Mouse (Mus musculus) thymus, postnatal 25 days (tissue): Measurements from ENCODE around the gene Kctd12.
A peak's percentile ranks its signal among the peaks of the same experiment; 100 is the strongest.

ENCODE experiments used
- DNase-seq: peaks from one replicate; pipeline ENCODE4 v3.0.0; 2022

Kctd12 gene

DNA sequence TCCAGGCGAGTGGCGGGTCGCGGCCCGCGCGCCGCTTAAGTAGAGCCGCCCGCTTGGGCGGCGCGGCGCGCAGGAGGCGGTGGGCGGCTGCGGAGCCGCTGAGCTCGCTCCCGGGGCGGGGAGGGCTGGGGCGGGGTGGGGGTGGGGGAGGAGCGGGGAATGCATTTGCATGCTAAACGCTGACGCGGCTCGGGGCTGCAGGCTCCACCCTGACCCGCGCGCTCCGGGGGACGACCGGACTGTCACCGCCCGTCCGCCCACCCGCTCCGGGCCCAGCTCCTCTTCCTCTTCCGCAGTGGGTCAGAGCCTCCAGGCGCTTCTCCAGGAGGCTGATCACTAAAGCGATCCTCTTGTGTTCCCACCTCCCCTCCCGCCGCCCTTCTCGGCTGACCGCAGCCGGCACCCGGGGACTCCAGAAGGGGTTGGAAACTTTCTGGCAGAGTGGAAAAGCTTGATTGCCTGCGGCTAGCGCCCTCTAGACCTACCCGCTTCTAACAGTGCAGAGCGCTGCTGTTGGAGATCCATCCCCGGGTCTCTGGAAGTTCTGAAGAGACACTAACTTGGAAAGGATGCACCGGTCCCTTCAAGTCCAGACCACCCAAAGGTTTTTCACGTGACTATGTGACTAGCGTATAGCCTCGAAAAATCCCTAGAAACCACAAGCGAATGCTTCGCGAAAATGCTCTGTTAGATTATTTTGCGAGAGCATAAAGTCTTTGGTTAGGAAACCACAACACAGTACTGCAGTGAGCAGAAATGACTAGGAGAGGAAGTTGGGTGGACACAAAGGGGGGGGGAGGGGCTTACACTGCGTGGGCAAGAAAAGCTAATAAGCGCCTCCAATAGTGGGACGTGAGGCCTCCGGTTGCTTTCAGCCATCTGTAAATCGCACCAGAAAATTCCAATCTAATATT lies at the start of gene Kctd12:
Kctd12 (minus strand) TSS at position 11 of the 914 bp plus-strand sequence.
- DNase-seq, result peak; percentile 68

DNA sequence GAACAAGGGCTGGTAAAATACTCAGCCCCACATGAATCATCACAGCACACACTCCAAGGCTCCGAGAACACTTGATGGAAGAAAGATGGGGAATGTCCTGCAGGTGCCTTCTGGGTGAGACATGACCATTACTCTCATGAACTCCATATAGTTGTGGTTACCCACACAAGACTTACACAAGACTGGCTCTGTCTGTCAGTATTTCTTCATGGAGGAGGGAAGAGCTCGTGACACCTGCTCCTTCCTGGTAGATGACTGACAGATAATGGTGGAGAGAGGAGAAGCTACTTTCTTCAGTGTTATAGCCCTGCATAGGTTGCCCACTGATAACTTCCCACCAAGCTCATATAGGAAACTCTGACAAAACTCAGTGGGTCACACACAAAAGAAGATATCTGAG lies 46.8 kb upstream of the Kctd12 start:
- DNase-seq, result no peak

DNA sequence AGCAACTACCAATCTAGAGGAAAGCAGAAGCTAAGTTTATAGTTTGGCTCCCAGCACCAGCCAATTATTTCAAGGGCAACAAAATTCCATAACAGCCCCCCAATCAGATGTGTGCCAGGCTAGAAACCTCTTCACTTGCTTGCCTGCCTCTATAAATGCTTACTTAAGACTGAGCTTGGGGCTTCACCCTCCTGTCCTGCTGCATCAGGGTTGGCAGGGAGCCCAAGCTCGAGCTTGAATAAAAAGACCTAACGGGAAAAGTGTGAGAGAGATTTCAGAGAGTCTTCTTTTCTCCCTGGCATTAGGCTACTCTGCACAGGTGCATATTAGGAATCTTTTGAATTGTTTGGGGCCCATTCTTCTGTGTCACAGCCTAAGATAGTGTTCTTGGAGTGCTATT lies 37.6 kb upstream of the Kctd12 start:
- DNase-seq, result no peak

DNA sequence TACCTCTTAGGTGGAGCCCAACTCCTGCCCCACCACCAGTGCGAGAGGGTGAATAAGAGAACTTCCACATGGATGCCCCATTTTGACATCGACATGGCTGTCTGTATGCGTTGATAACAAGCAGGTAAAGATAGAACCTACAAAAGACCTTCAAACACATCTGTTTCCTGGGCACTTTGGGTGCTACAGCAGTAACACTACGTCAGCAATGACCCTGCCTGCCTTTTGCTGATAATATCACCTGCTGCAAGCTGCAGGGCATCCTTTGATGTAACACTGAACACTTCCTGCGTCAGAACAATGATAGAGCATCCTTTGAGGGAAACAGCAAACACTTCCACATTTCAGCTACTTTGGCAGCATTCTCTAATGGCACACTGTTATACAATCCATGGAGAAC lies 34.6 kb upstream of the Kctd12 start:
- DNase-seq, result no peak

DNA sequence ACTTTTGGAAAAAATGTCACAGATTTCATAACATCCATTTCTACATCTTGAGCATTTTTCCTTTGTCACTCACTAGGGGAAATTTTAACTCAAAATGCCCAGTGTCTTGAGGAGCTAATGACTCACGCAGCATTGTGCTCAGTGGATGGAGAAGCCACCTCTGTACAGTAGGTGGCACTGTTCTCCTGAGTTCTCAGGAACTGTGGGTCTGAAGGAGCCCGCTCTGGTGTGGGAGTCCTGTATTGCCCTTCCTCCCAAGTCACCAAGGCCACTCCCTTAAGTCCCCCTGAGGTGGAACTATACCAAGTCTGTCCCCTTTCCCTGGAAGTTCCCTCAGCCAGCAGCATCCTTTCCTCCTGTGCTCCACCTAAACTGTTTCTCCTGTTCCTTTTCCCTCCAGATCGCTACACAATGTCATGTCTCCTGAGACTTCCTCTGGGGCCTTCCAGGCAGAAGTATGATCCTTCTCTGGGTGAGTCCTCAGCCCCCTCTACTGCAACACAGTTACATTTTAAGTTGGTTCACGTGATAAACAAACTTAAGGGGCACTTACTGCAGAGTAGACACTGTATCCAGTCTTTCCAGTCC lies 30.2 kb upstream of the Kctd12 start:
- DNase-seq, result peak; percentile 57

DNA sequence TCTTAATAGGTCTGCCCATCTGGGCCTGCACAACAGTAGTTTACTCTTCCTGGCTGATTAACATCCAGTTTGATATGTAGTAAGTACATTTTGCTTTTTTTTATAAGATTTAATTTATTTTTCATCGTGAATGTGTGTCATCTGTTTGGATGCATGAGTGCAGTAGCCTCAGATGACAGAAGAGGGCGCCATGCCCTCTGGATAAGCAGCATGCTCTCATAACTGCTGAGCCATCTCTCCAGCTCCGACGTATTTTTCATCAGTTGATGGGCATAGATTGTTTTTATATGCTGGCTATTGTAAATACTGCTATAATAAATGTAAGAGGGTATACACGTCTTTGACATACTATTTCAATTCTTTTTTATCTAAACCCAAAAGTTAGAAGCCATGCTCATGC lies 29.3 kb upstream of the Kctd12 start:
- DNase-seq, result peak; percentile 30

DNA sequence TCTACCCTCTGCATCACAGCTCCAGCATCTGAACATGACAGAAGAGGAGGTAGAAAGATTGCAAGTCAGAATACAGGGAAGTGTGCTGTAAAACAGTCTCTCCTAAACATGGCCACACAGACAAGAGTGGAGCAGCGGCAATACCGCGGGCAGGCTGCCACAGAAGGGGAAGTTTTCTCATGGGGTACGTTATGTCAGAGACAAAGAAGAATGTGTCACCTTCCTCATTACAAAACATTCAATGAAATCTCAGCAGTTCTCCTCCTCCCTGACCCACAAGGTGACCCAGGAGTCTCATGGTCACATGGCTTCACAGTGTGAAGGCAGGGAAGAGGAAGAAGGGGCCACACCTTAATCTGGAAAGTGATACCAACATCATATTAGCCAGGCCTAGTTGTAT lies 25.3 kb upstream of the Kctd12 start:
- DNase-seq, result no peak

DNA sequence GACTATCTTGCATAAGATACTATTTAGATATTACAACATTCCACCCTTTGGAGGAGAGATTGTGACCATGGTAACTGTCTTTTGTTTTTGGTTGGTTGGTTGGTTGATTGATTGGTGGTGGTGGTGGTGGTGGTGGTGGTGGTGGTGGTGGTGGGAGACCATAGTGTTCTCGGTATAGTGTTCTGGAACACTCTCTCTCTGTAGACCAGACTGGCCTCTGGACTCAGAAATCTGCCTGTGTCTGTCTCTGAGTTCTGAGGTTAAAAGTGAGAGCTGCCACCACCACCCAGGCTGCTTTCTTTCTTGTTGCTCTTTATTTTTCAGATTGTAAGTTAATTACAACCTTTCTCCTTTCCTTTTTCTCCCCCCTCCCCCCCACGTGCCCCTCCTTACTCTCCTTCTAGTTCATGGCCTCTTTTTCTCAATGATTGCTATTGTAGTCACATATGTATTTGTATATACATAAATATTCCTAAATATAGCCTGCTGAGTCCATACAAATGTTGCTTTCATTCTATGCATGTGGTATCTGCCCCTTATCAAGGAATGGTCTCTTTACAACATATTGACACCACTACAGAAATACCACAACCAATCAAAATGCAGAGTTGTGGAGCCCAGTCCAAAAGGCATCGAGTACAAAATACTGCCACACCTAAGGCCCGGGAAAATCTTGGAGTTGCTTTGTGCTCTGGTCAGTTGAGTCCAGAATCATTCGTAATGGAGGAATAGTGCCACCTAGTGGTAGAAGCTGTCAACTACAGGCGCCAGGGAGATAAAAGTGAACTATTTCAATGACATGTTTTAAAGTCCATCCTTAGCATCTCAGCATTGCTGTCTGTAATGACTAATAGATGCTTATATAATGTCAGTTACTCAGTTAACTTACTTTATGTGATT lies 12.5 kb upstream of the Kctd12 start:
- DNase-seq, result peak; percentile 69

DNA sequence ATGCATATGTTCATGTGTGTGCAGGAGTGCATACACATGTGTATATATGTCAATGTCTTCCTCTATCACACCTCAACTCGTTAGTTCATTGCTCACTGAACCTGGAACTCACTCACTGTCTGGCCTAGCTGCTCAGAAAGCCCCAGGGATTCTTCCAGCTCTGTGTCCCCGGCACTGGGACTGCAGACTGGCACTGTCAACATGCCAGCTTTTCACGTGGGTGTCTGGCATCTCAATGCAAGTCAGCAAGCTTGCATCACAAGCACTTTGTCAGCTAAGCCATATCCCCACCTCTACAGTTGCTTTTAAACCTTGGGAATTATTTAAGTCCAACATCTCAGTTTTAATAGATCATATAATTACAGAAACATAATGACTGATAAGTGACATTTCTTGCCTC lies 8.3 kb upstream of the Kctd12 start:
- no peak for DNase-seq

DNA sequence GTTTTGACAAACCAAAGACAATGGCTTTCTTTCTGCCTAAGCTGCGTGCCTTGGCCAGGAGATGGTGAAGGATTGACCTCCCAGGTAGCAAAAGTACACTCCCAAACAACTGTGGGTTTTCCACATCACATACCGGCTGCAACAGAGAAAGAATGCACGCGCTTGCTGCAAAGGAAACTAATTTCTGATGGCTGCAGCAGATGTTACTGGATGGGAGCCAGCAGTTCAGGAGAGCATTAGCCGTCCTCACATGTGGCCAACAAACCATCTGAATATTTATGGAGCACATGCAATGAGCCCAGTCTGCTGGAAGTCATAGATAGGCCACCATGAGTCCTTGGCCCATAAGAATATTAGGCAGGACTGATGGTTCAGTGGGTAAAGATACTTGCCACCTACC lies 7.4 kb upstream of the Kctd12 start:
- DNase-seq, result no peak

DNA sequence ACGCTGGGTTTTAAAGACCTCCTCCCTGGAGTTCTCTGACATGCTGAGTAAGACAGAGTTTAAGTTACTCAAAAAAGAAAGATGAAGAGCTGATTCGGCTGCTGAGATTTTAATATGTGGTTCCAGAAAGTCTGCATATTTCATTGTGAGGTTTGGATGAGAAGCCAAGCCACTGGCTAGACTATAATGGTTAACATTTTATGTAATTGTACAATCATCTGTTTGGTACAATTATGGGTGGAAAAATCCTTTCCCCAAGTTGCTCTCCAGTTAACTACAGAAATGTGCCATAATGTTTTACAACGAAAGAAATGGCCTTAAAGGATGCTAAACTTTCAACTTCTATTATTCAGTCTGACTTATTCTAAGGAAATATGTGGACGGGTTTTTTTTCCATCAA lies 6.8 kb upstream of the Kctd12 start:
- no peak for DNase-seq

DNA sequence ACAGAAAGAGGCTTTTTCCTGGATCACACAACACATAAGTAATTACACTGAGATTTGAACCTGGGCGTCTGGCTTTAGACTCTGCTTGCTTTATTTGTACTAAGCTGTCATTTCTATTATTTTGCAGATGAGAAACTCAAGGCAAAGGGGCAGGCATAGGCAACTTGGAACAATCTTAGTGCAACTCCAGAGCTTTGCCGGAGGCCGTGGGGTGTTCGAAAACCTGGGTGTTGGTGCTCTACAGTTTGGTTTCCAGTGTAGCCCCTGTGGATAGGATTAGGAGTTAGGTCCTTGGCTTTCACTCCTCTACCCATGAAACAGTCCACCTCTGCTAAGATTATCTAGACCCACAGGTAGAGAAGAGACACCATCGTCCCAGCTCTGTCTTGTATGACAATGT lies 5.2 kb upstream of the Kctd12 start:
- no peak for DNase-seq

DNA sequence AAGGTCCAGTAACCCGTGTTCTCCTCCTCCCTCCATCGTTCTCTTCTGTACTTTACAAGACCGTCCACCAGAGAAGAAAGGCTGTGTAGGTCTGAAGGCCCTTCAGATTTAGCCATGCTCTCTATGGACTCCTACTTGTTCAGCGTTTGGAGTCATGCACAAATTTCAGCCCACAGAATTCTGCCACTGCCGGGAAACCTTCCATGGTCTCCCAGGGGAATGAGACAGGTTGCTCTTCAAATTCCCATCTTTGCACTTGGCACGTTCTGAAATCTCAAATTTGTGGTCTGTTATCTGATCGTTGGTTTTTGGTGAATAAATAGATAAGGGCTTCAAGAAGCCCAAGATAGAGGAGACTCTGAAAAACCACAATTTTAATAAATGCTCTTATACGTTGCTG lies 1.2 kb upstream of the Kctd12 start:
- DNase-seq, result no peak

DNA sequence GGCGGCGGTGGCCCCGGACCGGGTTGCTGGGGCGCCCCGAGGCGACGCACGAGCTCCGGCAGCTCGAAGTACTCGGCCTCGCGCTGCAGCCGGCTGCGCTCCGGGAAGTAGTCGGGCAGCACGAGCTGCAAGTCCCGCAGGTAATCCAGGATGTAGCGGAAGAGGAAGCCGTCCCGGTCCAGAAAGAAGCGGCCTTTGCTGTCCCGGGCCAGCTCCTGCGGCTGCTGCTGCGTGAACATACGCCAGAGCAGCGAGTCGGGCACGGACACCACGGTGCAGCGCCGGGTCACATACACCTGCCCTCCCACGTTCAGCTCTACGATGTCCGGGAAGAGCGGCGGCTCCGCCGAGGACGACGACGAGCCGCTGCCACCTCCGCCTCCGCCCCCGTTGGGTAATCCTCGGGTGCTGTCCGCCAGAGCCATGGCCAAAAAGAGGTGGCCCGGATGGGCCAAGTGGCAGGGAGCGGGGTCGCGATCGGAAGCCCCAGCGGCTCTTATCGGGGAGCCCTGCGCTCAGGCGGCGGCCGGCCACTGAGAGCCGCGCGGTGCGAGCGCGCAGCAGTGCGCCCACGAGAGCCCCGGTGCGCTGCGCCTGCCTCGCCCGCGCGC lies 316 bp downstream of the Kctd12 start:
- DNase-seq, result peak; percentile 59

DNA sequence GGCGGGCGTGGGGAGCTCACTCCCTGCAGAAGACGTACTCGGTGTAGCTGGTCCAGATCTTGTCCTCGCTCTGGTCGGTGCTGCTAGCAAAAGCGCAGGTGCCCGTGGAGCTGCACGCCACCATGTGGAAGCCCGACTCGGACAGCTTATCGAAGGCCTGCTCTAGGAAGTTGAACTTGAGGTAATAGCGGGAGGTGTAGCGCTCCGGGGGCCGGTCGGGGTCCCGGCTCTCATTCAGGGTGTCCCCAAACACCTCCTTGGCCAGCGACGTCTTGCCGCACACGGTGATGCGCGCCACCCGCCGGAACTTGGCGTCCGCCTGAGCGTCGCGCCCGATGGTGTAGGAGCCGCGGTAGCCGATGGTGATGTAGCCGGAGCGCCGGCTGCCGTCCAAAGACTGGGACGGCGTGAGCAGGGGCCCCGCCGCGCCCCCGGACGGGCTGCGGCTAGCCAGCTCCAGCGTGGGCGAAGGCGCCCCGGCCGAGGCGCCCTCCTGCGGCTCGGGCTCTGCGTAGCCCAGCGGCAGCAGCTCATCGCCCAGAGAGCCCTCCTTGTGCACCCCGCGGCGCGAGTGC lies 909 bp downstream of the Kctd12 start:
- DNase-seq, result peak; percentile 54

DNA sequence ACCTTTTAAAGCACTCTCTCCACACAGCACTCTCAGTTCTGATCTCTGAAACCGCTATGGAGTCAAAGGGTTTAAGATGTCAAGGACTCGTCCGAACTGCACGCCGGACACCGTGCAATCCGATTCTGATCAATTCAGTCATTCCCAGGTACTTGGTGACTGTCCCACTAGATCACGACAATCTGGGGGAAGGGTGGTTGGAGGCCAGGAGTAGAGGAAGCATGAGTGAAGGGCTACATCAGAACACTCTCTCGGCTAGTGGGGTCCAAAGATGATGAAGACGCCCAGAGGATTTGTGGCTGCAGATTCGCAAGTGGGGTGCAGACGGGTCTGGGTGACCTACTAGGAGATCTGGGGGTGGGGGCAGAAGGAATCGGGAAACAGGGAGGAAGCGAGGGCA lies 1.5 kb downstream of the Kctd12 start:
- peak; percentile 11 for DNase-seq

DNA sequence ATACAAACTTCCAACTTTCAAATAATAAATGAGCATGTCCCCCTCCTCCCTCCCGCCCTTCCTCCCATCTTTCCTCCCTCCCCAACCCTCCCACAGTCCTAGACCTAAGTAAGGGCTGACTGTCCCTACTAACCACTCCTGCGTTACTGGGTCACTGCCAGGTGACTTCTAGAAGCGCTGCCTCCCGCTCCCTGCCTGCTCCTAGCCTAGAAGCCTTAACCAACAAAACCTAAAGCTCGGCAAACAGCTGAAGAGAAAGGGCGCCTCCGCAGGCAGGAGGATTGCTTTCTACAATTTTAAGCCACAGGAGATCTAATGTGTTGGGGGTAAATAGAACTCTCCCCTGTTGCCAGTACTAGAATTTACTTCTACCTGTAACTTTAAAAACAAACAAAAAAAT lies 2.0 kb downstream of the Kctd12 start:
- DNase-seq, result peak; percentile 21

DNA sequence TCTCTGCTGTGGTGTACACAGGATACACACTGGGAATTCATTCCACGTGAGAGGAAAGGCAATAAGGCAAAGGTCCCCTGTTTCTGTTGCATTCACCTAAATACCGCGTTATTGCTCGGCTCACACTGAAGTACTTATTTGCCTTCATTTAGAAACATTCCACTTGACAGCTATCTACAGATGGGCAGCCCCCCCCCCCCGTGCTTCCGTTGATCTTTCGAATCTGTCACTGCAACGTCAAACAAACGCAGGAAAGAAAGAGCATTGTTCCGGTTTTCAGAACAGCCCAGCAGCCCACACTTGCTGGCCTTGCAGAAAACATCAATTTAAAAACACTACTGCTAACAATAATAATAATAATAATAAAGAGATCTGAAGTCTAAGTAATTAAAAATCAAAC lies 2.6 kb downstream of the Kctd12 start:
- peak; percentile 3 for DNase-seq

DNA sequence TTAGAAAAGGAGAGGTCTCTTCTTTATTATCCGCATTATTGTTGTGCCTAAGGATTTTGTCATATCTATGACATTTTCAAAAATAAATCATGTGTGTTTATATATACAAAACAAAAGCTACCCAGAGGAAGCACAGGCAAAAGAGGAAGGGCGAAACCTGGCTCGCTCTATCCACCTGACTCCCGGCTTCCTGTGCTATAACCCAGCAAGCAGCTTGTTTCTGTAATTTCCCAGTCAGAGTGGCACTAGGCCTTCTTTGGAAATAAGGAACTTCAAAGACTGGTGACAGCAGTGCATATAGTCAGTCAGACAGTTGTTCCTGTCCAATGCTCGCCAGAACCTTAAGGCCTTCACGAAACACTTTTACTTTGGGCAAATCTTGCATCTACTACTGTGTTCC lies 6.6 kb downstream of the Kctd12 start:
- no peak for DNase-seq

DNA sequence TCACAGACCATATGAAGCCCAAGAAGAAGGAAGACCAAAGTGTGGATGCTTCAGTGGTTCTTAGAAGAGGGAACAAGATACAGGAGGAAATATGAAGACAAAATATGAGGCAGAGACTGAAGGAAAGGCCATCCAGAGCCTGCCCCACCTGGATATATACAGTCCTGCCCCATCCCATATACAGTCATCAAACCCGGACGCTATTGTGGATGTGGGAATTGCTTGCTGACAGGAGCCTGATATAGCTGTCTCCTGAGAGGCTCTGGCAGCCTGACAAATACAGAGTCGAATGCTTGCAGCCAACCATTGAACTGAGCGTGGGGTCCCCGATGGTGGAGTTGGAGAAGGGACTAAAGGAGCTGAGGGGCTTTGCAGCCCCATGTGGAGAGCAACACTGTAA lies 13.6 kb downstream of the Kctd12 start:
- no peak for DNase-seq

DNA sequence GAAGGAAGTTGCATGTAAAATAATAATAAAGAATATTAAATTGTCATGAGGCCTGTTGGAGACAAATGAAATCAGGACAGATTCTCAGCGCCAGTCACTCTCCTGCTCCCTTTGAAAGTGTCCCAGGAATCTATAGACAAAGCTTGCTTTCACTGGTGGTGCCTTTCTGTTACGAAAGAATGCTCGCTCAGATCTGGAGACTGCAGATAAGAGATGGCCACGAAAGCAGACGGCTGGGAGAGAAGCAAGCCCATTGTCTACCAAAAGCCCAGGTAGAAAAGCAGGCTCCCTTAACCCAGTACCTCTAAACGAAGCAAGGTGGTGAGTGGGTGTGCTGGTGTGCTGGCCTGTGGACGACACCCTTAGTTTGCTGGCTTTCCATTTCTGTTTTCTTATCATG lies 16.2 kb downstream of the Kctd12 start:
- DNase-seq, result no peak

DNA sequence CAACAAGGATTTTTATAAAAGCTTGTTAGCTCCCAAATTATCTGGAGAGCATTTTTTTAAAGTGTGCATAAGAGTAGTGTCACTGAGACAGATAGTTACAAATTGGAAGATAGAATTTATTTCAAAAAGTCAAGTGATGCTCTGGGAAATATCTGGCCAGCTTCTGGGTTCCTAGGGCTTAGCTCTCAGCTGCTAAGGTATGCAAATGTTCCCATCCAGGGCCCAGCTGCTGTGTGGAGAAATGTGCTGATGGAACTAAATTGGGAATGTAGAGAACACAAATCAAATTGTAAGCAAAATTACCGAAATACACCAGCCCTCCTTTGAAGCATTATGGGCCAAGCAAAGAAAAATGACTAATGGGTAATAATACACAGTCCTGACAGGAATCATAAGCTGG lies 16.6 kb downstream of the Kctd12 start:
- DNase-seq, result no peak

DNA sequence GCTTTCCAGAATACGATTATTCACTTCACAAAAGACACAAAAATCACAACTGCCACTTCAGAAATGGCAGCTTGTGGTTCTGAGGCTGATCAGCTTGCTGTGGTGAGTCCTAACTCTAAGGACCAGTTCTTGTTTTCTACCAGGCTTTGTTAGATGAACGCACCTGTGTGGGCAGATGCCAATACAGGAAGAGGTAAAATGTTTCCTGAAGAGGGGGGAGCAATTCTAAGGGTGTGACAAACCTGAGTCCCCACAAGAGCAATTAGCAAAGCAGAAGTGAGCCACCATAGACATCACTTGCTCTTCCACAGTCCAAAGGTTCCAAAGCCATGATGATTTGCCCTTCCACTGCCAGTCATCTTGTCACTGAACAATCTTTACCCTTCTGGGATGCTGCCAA lies 20.4 kb downstream of the Kctd12 start:
- no peak for DNase-seq
